Mouse (Mus musculus) liver, adult 2 months (tissue): ENCODE measurements at regions not wholly inside any gene's neighbourhood (a gene's known extent, or its start where the extent isn't known, plus 50 kb on each side); places are given as distances from the start of the nearest gene placed in this dataset.

Experiments used
- CTCF ChIP-seq: fragments of 200-500 bp; IDR thresholded peaks from 2 replicates; pipeline ENCODE4 v1.5.1; 2011; ENCODE audit warnings: low read depth, low read length, control low read depth
- POLR2A ChIP-seq: fragments of 200-500 bp; IDR thresholded peaks from 2 replicates; pipeline ENCODE4 v1.6.1; 2011; ENCODE audit warnings: low read length, control low read depth; ENCODE audit not compliant: insufficient read depth; ENCODE audit errors: extremely low read depth

- TF ChIP-seq POLR2A (no peak), CTCF (no peak)
Measured at GRCm38 (mm10) chr5:119400223-119400935, 270.1 kb upstream of the Tbx3 start.
